Mouse (Mus musculus): Measurements from ENCODE around the gene Mlana.

DNA sequence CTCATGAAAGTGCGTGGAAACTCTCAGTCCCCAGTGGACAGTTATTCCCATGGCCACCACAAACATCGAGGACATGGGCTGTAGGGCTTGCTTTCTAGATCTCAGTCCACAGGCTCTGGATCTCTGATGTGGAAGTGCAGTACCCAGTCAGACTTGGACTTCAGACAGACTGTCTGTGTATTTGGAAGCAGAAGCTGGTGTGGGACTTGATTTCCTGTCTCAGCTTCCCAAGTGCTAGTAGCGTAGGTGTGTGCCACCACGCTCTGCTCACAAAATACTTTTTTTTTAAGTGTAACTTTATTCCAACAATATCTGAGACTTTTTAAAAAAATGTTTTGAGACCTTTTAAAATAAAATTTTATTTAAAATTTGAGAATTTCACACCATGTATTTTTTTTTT, 1.3 kb upstream of the Mlana start:
- TF ChIP-seq EP300 (IDR thresholded peaks at IDR 0.05; ENCODE audit: low read depth) (no peak), CTCF (IDR thresholded peaks at IDR 0.05; ENCODE audit: low read depth) (no peak)

Measured in heart, postnatal 0 days (tissue).